ENCODE assay signal across 9 mouse cellular contexts in genomic region chr11:88585171-88585632, GRCm38 (mm10).
DNase-seq lines count a peak whose midpoint lies in the region; ATAC-seq and TF ChIP-seq lines count a peak whose summit lies in the region.
"Had no signal": no experiment of that assay in that cellular context is flagged by ENCODE, and none has a peak within 500 bp of the region (broad histone marks: within the 10 kb centered on the region; RNA-seq: fewer than 3 reads in every experiment).

No protein-coding gene starts in this region.

- H3K4me1 ChIP-seq in kidney, postnatal 0 days (replicated peaks; ENCODE audit: insufficient read depth, low read length): peaks cover 77% of the 10 kb centered on the region
- peaks cover 96% of the 10 kb centered on the region for H3K4me1 ChIP-seq in embryonic facial prominence, embryonic 10.5 days
- H3K4me1 ChIP-seq in midbrain, embryonic 12.5 days: peaks cover 97% of the 10 kb centered on the region
- H3K4me1 ChIP-seq in stomach, embryonic 16.5 days (ENCODE audit: control insufficient read depth, insufficient read depth, low read length): peaks cover 59% of the 10 kb centered on the region

- TF ChIP-seq CTCF in kidney, postnatal 0 days (IDR thresholded peaks at IDR 0.05; ENCODE audit: low read depth): no peak

- 14% methylated on average over 10 of the region's 10 CpGs for WGBS in kidney, postnatal 0 days
- WGBS in embryonic facial prominence, embryonic 10.5 days: 8% methylated on average over 10 of the region's 10 CpGs
- WGBS in midbrain, embryonic 12.5 days: 4% methylated on average over 10 of the region's 10 CpGs
- 42% methylated on average over 10 of the region's 10 CpGs for WGBS in stomach, embryonic 16.5 days

- no peak for DNase-seq in kidney, postnatal 0 days (ENCODE audit: low spot score)
- no peak for DNase-seq in kidney, postnatal 25 days
- DNase-seq in embryonic facial prominence, embryonic 10.5 days (ENCODE audit: low spot score): peak; percentile 68
- DNase-seq in heart, postnatal 14 days: peak; percentile 45 to 61
- DNase-seq in spleen, postnatal 4 days (ENCODE audit: low spot score in 2 of 2): no peak

- intact Hi-C loops in heart, postnatal 14 days (cut with DNase I): no loop called here

- H3K36me3 ChIP-seq in kidney, postnatal 0 days (ENCODE audit: insufficient read depth, low read length): peaks cover 3% of the 10 kb centered on the region; the same call in 1 of the 2 replicates
- H3K36me3 ChIP-seq in embryonic facial prominence, embryonic 10.5 days (replicated peaks): peaks cover 41% of the 10 kb centered on the region
- H3K36me3 ChIP-seq in midbrain, embryonic 12.5 days: peaks cover 16% of the 10 kb centered on the region
- 0 out of 2 replicates have a peak, but pooled peaks cover 8% of the 10 kb centered on the region for H3K36me3 ChIP-seq in stomach, embryonic 16.5 days (ENCODE audit: control insufficient read depth, insufficient read depth, low read length)

- no peaks in the 10 kb centered on the region for H3K9me3 ChIP-seq in kidney, postnatal 0 days (replicated peaks; ENCODE audit: low read length)
- no peaks in the 10 kb centered on the region for H3K9me3 ChIP-seq in embryonic facial prominence, embryonic 10.5 days
- H3K9me3 ChIP-seq in midbrain, embryonic 12.5 days: no peaks in the 10 kb centered on the region
- no peaks in the 10 kb centered on the region for H3K9me3 ChIP-seq in stomach, embryonic 16.5 days (replicated peaks; ENCODE audit: control insufficient read depth, low read length)
- H3K9me3 ChIP-seq: G1E had no signal

- no peak for ATAC-seq in kidney, postnatal 0 days (replicated peaks; ENCODE audit: low FRiP score, low read depth)
- peak; percentile 74 for ATAC-seq in midbrain, embryonic 12.5 days (ENCODE audit: low FRiP score, low read depth)
- no peak for ATAC-seq in stomach, embryonic 16.5 days (ENCODE audit: insufficient read depth, low FRiP score)
- ATAC-seq in cerebellum, adult (ENCODE audit: insufficient number of reproducible peaks, low FRiP score, low TSS enrichment): no peak

- no peak overlapping the region for H3K4me3 ChIP-seq in kidney, postnatal 0 days (replicated peaks; ENCODE audit: low read depth, low read length)
- peak overlapping the region; percentile 36; the same call in 1 of the 2 replicates for H3K4me3 ChIP-seq in embryonic facial prominence, embryonic 10.5 days
- peak overlapping the region; percentile 12; the same call in 1 of the 2 replicates for H3K4me3 ChIP-seq in midbrain, embryonic 12.5 days
- H3K4me3 ChIP-seq in stomach, embryonic 16.5 days (replicated peaks; ENCODE audit: low read length): no peak overlapping the region

- no peaks in the 10 kb centered on the region for H3K27me3 ChIP-seq in kidney, postnatal 0 days (ENCODE audit: insufficient read depth, low read length)
- H3K27me3 ChIP-seq in embryonic facial prominence, embryonic 10.5 days (replicated peaks; ENCODE audit: low read depth, poor library complexity, severe bottlenecking): no peaks in the 10 kb centered on the region
- H3K27me3 ChIP-seq in midbrain, embryonic 12.5 days: no peaks in the 10 kb centered on the region
- no peaks in the 10 kb centered on the region for H3K27me3 ChIP-seq in stomach, embryonic 16.5 days (ENCODE audit: control insufficient read depth, insufficient read depth, low read length)

- H3K9ac ChIP-seq in kidney, postnatal 0 days (ENCODE audit: low read depth, low read length): no peak overlapping the region
- peak overlapping the region; percentile 51; the same call in 1 of the 2 replicates for H3K9ac ChIP-seq in midbrain, embryonic 12.5 days (replicated peaks)
- 0 out of 2 replicates have a peak overlapping the region, but pooled peaks have one; percentile 18 for H3K9ac ChIP-seq in stomach, embryonic 16.5 days (ENCODE audit: low read length)

- peak overlapping the region; percentile 88 for H3K27ac ChIP-seq in kidney, postnatal 0 days
- peak overlapping the region; percentile 87 for H3K27ac ChIP-seq in embryonic facial prominence, embryonic 10.5 days (replicated peaks)
- H3K27ac ChIP-seq in midbrain, embryonic 12.5 days (replicated peaks): peak overlapping the region; percentile 95
- H3K27ac ChIP-seq in stomach, embryonic 16.5 days (ENCODE audit: low read length): peak overlapping the region; percentile 89

- no peak overlapping the region for H3K4me2 ChIP-seq in kidney, postnatal 0 days (ENCODE audit: low read length)
- H3K4me2 ChIP-seq in midbrain, embryonic 12.5 days (replicated peaks): peak overlapping the region; percentile 44
- no peak overlapping the region for H3K4me2 ChIP-seq in stomach, embryonic 16.5 days (ENCODE audit: low read depth, low read length)

Comparison
In these comparisons a context has a peak if more than half of its experiments do, and no peak if none do; other contexts are left out.
1. DNase-seq: peak in embryonic facial prominence, embryonic 10.5 days (single experiment) and heart, postnatal 14 days (2 of 2); none in kidney, postnatal 0 days (single experiment), kidney, postnatal 25 days (0 of 2) and spleen, postnatal 4 days (0 of 2).
2. H3K4me3 ChIP-seq: peak in embryonic facial prominence, embryonic 10.5 days (single experiment) and midbrain, embryonic 12.5 days (single experiment); none in kidney, postnatal 0 days (single experiment) and stomach, embryonic 16.5 days (single experiment).
3. Peak in every context shown above with its lines, with median percentiles within 50 percentile points of each other: H3K27ac ChIP-seq.